Mouse (Mus musculus) right cerebral cortex, postnatal 36 days (tissue): ENCODE measurements around the gene Gm609.
A peak's percentile ranks its signal among the peaks of the same experiment; 100 is the strongest.
"Not testable (repeated sequence)": the region's sequence is repeated elsewhere in the genome, so short reads cannot be mapped to it uniquely, and the experiment has no call there.

Source experiments
- DNase-seq, 2 experiments: peaks; one replicate each; pipeline ENCODE4 v3.0.0; 2022; ENCODE audit warnings: low spot score in 2 of 2, mixed read lengths in 1 of 2

Gene Gm609

DNA sequence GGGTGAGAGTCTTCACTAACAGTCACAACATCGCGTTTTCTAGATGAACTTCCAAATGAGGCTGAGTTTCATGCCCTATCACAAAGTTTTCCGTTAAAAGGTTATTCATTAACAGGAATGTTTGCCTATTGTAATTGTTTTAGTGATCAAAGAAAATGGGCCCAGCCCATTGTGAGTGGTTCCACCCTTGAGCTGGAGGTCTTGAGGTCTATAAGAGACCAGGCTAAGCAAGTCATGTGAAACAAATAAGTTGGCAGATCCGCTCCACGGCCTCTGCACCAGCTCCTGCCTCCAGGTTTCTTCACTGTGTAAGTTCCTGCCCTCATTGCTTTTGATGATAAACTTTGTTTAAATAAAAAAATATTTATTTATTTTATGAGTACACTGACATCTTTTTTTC is at the start of gene Gm609:
Gm609 (minus strand) TSS at position 43 of the 400 bp plus-strand sequence.
- DNase-seq, result no peak

DNA sequence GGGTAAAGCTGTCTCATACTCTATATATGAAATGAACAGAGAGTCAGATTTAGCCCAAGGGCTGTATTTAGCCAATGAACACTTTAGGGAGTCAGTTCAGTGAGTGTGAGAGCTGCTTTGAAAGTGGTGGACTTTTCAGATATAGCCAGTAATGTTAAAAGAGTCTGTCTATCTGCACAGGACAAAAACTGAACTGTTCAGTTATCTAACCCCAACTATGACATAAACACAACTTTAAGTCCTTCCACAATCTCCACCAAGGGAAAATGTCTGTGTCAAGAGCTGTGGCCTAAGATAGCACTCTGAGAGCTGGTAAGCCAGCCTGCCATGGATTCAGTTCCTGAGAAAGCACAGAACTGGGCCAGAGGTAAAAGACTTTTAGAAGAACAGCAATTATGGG is 49.3 kb upstream of the Gm609 start:
- no peak for DNase-seq

DNA sequence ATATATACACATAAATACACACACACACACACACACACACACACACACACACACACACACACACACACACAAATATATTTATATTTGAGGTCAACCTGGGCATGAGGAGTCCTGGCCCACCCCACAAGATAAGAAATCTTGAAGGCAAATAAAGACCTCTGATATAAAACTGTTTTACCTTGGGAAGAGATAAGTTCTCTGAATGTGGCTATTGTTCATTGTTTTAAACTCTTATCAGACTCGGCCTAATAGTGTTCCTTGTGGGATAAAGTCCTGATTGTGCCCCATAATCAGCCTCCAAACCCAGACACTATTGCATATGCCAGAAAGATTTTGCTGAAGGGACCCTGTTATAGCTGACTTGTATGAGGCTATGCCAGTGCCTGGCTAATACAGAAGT is 45.6 kb upstream of the Gm609 start:
- not testable (repeated sequence) for DNase-seq

DNA sequence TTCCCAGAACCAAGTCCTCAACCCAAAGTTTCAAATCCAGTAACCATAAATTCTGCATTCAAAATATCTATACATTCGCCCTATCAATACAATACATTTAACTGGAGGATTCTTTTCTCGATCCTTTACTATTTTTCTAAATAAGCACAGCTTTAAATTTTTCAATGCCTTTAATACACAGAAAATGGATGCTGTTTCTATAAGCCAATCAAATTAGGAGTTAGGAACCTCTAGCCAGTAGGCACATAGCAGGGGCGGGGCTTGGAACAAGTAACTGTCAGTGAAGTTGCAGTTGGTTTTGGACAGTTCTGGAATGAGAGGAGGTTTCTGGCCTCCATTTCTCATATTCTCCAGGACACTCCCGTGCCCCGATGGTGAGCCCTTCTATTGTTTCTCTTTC is 42.2 kb upstream of the Gm609 start, which contains the start of gene Slc9c1:
Slc9c1 (plus strand) TSS at position 301 of the 400 bp plus-strand sequence.
- DNase-seq, result no peak

DNA sequence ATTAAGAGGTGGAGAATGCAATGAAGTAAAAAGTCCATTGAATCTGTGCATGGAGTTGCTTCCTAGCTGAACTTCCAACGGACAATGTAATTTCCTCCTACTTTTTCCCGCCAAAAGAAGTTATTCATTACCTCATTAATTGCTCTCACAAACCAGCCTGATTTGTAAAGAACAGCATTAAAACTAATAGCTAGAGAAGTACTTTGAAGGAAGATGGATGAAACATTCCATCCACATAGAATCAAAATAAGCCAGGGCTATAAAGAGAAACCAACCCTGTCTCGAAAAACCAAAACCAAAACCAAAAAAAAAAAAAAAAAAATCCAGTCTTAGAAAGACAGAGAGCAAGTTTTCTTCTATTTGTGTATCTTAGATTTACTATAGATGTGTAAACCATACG is 39.2 kb upstream of the Gm609 start, which contains the start of gene Gm17783:
Gm17783 (minus strand) TSS at position 101 of the 400 bp plus-strand sequence.
- DNase-seq, result no peak

DNA sequence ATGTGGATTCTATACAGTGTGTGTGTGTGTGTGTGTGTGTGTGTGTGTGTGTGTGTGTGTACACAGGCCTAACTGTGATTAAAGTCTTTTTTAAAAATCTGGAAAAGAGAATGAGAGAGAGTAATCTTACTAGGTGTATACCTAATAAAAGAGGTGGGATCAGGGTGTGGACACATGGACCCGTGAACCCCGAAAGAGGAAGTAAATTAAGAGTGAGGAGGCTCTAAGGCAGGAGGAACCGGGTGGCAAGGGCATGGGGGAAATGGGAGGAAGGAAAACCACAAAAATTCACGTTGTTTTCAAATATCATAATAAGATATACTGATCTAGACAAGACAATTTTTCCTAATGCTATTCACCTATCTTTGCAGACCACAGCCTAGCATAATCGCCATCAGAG is 32.8 kb upstream of the Gm609 start:
- DNase-seq, result no peak

DNA sequence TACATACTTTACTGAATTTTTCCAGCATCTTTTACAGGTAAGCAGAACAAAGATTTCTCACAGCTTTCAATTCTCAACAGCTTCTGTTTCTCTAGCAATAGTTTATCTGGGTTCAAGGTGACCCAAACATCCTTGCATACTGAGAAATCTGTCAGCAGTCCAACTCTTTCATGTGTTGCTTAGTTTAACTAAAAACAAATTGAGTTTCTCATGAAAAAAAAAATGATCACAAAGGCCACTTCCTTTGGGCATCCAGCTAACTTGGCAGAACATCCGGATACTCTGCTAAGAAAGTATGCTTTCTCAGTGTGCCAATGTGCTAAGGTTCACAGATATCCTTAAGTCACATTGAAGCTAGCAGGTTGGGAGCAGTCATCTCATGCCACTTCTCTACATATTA is 2.6 kb upstream of the Gm609 start:
- DNase-seq, result no peak

DNA sequence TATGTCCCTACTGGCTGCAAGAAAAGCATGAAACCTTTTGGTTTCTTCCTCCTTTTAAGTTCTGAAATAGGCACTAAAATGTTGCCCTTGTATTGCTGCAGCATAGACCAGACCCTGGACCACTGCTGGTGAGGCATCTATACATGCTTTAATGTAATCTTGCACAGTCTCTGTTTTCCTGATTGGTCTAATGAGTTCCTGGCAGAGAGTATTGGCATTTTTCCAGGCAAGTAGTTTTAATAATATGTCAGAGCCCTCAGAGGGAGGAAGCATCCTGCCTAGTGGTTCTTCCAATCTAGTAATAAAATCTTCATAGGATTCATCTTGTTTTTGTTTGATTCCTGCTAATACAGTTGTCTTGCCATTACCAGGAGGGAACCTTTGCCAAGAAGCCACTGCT is 15.8 kb downstream of the Gm609 start:
- DNase-seq, result no peak

DNA sequence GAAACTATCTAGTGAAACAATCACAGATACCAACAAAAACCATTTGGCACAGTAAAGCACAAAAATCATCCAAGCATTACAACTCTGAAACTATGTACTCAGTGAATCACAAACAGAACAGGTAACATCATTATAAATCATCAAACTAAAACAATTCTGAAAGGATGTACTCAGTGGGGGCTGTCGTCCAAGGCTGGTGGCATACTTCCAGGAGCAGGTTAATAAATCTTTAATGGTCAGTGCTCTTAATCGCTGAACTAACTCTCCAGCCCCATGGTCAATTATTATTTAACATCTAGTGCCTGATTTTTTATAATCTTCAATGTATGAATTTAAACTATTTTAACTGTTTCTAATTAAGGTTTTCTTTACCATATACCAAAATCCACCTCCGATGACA is 20.9 kb downstream of the Gm609 start:
- DNase-seq, result not testable (repeated sequence)

DNA sequence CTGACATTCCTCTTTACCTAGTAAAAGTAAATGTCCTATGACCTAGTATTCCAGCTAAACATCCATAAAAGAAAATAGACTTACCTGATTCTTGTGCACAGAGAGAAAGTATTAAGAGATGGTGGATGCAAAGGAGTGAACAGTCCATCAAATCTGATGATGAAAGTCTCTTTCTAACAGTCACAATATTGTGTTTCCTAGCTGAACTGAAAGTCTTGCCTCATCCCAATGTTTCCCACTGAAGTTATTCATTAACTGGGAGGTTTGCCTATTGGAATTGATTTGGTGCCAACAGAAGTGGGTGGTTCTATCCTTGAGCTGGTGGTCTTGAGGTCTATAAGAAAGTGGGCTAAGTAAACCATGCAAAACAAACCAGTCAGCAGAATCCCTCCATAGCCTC is 38.0 kb downstream of the Gm609 start:
- DNase-seq, result no peak

DNA sequence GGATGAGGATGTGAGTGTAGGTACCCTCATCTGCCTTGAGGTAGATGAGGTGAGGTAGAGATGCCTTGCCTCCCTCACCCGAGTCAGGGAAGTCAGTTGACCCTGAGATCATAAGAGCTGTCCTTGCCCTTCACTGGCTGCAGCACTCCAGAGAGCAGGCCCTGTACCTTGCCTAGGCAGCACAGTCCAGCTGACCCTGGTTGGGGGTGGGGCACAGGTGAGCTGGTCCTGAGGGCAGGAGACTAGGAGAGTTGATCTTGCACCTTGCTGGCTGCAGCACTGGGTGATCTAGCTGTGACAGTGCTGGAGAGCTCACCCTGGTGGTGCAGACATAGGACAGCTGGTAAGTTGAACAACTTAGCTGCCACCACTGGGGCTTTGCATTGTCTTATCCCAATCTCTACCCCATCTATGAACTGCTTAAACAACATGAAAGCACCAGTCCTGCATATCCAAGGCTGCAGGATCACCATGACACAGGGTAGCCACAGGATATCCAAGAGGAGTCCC is 55.5 kb downstream of the Gm609 start:
- no peak for DNase-seq

DNA sequence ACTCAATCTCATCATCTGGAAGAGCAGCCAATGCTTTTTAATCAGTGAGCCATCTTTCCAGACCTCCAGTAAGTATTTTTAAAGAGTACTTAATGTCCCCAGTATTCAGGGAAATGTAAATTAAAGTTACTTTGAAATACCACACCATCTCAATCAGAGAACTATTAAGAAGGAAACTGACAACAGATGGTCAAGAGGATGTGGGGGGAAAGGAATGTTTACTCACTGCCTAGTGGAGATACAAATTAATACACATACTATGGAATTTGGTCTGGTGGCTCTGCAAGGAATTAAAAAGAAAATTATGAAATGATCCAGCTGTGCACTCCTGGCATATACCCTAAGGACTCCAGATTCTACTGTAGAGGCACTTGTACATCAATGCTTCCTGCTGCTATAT is 57.2 kb downstream of the Gm609 start:
- DNase-seq, result no peak

DNA sequence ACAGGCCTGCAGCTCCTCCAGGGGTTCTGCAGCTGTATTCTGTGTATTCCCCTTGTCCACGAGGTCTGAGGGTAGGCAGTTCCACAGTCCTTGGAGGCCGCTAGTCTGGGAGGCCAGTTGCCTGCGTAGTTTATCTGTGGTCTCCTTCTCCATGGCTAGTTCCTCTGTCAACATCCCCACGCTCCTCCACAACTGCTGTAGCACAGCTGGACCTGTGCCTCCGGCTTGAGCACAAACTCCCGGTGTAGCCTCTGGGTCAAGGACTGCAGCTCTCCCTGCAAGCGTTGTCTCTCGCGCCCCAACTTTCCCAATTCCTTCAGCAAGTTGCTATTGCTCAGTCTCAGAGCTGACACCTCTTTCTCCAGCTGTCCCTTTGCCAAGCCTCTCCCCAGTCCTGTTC is 65.1 kb downstream of the Gm609 start:
- DNase-seq, result no peak

DNA sequence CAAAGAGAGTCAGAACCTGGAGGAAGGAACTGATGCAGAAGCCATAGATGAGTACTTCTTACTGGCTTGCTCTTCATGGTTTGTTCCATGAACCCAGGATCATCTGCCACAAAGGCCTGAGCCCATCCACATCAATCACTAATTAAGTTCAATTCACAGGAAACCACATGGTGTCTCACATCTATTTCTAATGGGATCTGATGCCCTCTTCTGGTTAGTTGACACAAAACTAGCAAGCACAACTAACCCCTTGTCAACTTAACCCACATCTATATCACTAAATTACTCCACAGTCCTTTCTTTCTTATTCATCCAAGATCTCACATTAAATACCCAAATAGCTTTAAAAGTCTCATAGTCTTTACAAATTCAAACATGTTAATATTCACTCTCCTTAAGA is 79.3 kb downstream of the Gm609 start:
- DNase-seq, result no peak

DNA sequence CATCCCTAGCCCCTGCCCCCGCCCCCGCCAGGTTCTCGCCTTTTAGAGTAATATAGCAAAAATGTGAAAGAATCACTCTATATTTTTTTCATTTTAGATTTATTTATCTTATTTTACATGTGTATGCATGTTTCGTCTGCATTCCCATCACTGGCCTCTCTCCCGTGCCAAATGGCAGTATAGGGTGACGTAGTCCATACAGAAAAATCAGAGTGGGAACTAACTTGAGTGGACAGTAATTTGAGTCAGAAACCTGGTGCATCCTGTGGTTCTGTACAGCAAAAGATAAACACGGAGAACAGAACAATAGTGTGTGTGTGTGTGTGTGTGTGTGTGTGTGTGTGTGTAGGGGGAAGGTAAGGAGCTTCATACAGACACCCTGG is 83.7 kb downstream of the Gm609 start:
- DNase-seq, result not testable (repeated sequence)

DNA sequence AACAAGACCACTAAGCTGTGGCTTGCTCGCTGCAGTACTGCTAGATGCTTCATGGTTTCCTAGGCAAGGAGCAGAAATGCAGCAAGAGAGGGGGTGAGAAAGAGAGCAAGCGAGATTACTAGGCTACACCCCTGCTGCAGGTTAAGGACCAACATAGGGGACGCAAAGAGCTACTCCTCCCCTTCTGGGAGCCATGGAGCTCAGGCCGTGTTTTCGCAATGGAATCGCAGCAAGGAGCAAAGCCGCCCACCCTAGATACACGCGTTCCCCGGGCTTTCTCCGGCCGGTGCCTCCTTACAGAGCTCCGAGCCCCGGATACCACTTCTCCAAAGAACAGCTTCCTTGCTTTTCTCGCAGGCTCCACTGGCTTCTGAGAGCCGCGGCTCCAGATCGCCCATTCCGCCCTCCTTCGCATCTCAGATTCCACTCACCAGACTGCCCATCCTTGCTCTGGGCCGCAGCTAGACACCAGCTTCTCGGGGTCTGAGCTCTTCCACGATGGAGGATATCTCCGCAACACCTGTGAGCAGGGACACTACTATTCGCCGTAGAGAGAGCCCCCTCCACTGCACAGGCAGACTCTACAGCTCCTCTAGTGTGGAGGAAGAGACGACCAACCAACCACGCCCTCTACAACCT is 84.2 kb downstream of the Gm609 start, which contains the start of gene Cd200:
Cd200 (minus strand) TSS at position 629 of the 639 bp plus-strand sequence.
- DNase-seq, result peak; percentile 35 to 40

DNA sequence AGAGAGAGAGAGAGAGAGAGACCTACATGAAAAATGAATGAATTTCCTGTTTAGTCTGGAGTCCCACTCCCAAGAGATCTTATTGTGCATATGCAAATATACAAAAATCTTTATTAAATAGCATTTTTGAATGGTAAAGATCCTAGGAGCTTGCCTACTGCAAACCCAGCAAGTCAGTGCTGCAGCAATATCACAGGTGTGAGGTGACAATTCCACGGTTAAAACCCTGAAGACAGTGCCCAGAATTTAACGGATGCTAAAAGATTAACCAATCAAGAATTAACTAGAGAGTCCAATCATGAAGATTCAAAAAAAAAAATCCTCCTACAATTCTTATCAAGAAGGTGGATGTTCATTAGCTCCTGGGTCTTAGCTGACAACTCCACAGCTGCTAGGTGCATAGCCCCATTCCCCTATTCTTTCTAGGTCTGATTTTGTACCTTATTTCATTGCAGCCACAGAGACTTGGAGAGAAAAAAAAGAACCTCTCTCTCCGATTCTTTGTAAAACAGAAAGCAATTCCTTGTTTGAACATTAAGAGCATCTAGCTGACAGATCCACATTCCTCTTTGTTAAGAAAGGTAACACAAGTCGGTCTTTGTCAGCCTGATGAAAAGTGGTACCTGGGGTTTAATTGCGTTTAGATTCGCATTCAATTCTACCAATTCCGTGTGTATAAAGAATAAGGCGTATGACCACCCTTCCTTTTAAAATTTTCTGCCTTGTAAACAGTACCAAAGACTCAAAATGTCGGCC is 84.9 kb downstream of the Gm609 start:
- no peak for DNase-seq

DNA sequence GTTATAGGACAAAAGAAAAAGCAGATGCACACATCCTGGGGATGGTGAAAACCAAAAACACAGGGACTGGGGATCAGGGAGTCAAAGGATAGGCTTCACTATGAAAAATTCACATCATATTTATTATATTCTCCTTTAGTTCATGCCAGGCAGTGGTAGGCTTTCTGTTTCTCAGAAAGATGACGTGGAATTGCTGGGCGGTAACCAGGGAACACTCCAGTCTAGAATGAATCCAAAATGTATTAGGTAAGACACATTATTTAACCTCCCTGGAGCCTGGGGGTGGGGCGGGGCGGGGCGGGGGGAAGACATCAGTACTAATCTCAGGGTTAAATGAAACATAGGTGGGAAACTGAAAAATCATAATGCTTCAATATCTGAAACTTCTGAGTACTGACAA is 85.7 kb downstream of the Gm609 start:
- DNase-seq, result no peak

DNA sequence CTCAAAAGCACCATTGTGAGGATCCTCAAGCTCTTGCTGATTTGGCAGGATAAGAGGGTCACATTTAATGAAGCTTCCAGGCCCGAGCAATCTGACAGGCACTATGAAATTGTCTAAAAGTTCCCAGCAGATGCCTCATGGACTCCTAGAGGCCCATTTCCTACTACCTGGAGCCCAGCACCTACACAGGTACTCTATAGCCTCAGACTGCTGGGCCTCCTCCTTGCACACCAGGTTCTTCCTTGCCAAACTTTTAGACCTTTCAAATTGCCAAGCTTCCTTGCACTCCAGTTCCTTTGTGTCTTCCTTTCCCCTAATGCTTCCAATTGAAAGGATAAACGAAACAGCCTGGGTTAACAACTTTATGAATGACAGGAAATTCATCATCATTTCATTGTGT is 89.8 kb downstream of the Gm609 start:
- DNase-seq, result no peak

DNA sequence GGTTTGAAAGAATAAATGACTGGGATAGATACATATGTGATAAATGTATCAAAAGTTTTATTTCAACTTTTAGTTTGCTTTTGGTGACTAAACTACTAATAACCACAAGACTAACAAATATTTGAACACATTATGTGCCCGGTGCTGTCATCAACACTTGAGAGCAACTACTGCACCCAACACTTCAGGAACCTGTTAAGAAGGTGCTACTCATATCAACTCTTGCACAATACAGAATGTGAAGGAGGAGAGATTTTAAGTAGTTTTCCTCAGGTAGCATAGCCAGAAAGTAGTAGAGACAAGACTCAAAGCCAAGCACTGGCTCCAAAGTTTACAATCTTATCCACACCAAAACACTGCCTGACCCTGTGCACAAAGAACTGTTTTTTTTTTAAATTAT is 90.7 kb downstream of the Gm609 start:
- no peak for DNase-seq

DNA sequence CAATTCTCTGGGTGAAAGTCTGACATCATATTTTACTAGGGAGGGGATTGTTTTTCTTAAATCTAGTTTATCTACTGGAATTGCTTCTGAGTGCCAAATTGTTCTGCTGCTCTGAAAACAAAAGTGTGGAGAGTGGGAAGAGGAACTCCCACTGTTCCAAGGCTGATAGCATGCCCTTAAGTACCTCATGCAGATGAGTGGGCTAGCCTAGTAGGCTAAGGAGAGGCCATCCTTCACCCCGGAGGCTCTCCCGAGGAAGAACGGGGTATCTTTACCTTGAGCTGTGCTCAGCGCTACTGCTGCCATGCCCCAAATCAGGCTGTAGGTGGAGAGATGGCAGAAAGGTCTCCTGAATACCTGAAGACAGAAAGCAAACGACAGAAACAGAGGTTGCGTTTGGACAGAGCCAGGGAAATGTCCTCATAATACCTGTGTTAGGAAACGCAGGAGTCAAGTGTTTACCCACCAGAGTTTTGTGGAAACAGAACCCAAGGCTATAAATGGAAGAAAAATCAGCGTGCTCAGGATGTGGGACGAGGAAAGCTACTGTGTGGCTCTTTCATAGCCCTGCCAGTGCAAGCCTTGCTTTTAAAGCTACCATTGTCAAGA is 92.7 kb downstream of the Gm609 start:
- no peak for DNase-seq

DNA sequence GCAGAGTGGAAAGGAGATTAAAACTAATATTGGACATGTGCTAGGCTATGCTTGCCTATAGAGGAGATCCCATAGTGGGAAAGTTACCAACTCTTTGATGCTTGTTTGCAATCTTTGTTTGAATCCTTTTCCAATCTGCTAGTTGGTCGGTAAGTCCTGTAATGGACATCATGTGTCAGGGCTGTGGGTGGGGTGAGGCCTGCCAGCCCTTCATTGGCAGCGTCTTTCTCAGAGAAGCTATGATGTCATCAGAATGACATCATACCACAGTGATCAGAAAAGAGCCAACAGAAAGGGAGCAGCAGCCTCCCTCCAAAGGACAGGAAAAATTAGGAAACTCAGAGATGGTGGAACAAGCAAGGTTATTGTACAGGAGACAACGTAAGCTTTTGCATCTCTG is 93.4 kb downstream of the Gm609 start:
- no peak for DNase-seq

DNA sequence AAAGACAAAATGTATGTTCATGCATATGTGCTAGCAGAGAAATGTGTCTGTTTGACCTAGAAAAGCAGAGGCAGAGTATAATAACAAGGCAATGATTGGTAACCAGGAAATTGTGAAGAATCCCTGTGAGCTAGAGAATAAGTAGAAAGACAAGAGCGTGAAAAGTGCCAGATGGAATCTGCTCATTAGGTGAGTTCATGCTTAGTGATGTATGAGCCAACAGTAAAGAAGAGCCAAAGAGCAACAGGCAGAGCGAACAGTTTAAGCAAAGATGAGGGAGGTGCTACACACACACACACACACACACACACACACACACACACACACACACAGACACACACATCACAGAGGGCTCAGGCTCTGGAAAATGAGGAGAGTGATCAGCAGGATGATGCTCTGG is 95.3 kb downstream of the Gm609 start:
- no peak for DNase-seq
